Mouse (Mus musculus) embryonic facial prominence, embryonic 14.5 days (tissue): Measurements from ENCODE around the gene Fyn. TPM values are rescaled to one million over a fixed set of nuclear protein-coding genes. Genes with fewer than 3 reads are reported as not detected.

Experiments used
- ATAC-seq: fragments of 200-750 bp; cut with Nextera tagmentation; 2 replicates; pipeline ENCODE4 v1.8.0; 2017; ENCODE audit warnings: low read depth, moderate number of reproducible peaks, moderate TSS enrichment
- DNase-seq: peaks from one replicate; pipeline ENCODE4 v3.0.0-alpha.2; 2015; ENCODE audit warnings: low spot score
- H3K27ac ChIP-seq: fragments of 300-500 bp; sonication (generic); replicated peaks from 2 replicates; pipeline ENCODE4 v1.5.1; 2014; ENCODE audit warnings: low read depth, mild to moderate bottlenecking, low read length, moderate library complexity
- H3K27me3 ChIP-seq: fragments of 300-500 bp; sonication (generic); replicated peaks from 2 replicates; pipeline ENCODE4 v1.6.1; 2014; ENCODE audit warnings: low read length; ENCODE audit not compliant: control insufficient read depth, insufficient read depth
- H3K36me3 ChIP-seq: fragments of 300-500 bp; sonication (generic); 2 replicates; pipeline ENCODE4 v1.6.1; 2014; ENCODE audit warnings: low read length, mixed read lengths; ENCODE audit not compliant: control insufficient read depth, insufficient read depth
- H3K4me1 ChIP-seq: fragments of 300-500 bp; sonication (generic); 2 replicates; pipeline ENCODE4 v1.6.1; 2014; ENCODE audit warnings: antibody characterized with exemption, low read length; ENCODE audit not compliant: control insufficient read depth, insufficient read depth
- H3K4me2 ChIP-seq: fragments of 300-500 bp; sonication (generic); 2 replicates; pipeline ENCODE4 v1.6.1; 2014; ENCODE audit warnings: low read depth, mild to moderate bottlenecking, low read length, moderate library complexity, mixed read lengths
- H3K4me3 ChIP-seq: fragments of 300-500 bp; sonication (generic); 2 replicates; pipeline ENCODE4 v1.5.1; 2014; ENCODE audit warnings: low read depth, mild to moderate bottlenecking, low read length
- H3K9ac ChIP-seq: fragments of 300-500 bp; sonication (generic); 2 replicates; pipeline ENCODE4 v1.6.1; 2014; ENCODE audit warnings: low read depth, mild to moderate bottlenecking, low read length, moderate library complexity, mixed read lengths
- H3K9me3 ChIP-seq: fragments of 300-500 bp; sonication (generic); 2 replicates; pipeline ENCODE4 v1.6.1; 2016; ENCODE audit warnings: low read length; ENCODE audit not compliant: control insufficient read depth
- WGBS: fragments of 180-500 bp; shearing (Covaris S2); extraction: QIAGEN DNeasy Blood & Tissue Kit; methylation state at CpG from one replicate; pipeline ENCODE4 v1.1.7; 2014; 5-methylcytosine and 5-hydroxymethylcytosine counted together
- polyA plus RNA-seq: library from polyadenylated mRNA; unstranded; fragments of >200 nt; fragmentation: Nextera tagmentation; extraction: Ambion mirVana; gene quantifications from 2 replicates; pipeline ENCODE4 v1.2.1, GENCODE M21; 2014

The Fyn gene
- polyA plus RNA-seq, 1 experiment from 2014 or later = 60.8 TPM

- H3K27ac ChIP-seq = no peak overlapping the region
- H3K9me3 ChIP-seq = peaks cover 8% of the 10 kb centered on the region
- H3K4me2 ChIP-seq = no peak overlapping the region
- peaks cover 7% of the 10 kb centered on the region; the same call in 1 of the 2 replicates for H3K36me3 ChIP-seq
- H3K4me3 ChIP-seq = no peak overlapping the region
- H3K4me1 ChIP-seq = peaks cover 13% of the 10 kb centered on the region; the same call in 1 of the 2 replicates
- ATAC-seq (no peak), DNase-seq (no peak)
- no peaks in the 10 kb centered on the region for H3K27me3 ChIP-seq
- WGBS = 69% methylated on average over 13 of the region's 15 CpGs
- H3K9ac ChIP-seq = no peak overlapping the region
Measured at GRCm38 (mm10) chr10:39386203-39386602, 17.5 kb downstream of the Fyn start.

DNA sequence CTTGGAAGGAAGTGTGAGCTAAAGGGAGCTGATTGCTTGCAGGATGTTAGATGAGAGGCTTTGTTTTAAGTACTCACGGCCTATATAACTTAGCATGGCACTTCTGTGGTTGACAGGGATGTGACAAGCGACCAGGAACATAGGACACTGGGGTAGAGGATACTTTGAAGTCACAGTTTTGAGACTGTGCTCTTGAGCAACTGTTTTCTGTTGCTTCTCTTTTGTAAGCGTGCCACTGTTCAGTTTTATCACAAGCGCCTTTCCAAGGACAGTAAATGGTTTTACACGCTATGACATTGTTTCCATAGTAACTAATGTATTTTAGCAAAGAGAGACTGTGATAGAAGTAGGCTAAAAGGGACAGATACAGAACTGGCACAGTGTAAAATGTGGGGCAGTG lies 18.4 kb downstream of the Fyn start:
- no peaks in the 10 kb centered on the region for H3K27me3 ChIP-seq
- peaks cover 13% of the 10 kb centered on the region; the same call in 1 of the 2 replicates for H3K4me1 ChIP-seq
- no peak overlapping the region for H3K4me3 ChIP-seq
- H3K9ac ChIP-seq = no peak overlapping the region
- H3K4me2 ChIP-seq = no peak overlapping the region
- H3K36me3 ChIP-seq = peaks cover 14% of the 10 kb centered on the region
- H3K27ac ChIP-seq = no peak overlapping the region
- no peak for DNase-seq
- H3K9me3 ChIP-seq = peaks cover 13% of the 10 kb centered on the region
- 69% methylated on average over 5 of the region's 5 CpGs for WGBS
- ATAC-seq = no peak

GRCm38 (mm10) chr10:39387556-39387955 lies 18.9 kb downstream of the Fyn start:
- peaks cover 15% of the 10 kb centered on the region for H3K36me3 ChIP-seq
- no peak overlapping the region for H3K4me2 ChIP-seq
- peaks cover 13% of the 10 kb centered on the region; the same call in 1 of the 2 replicates for H3K4me1 ChIP-seq
- H3K27ac ChIP-seq = no peak overlapping the region
- H3K27me3 ChIP-seq = no peaks in the 10 kb centered on the region
- 78% methylated on average over 11 of the region's 11 CpGs for WGBS
- no peak overlapping the region for H3K9ac ChIP-seq
- H3K4me3 ChIP-seq = no peak overlapping the region
- peaks cover 13% of the 10 kb centered on the region for H3K9me3 ChIP-seq
- DNase-seq (no peak), ATAC-seq (no peak)

DNA sequence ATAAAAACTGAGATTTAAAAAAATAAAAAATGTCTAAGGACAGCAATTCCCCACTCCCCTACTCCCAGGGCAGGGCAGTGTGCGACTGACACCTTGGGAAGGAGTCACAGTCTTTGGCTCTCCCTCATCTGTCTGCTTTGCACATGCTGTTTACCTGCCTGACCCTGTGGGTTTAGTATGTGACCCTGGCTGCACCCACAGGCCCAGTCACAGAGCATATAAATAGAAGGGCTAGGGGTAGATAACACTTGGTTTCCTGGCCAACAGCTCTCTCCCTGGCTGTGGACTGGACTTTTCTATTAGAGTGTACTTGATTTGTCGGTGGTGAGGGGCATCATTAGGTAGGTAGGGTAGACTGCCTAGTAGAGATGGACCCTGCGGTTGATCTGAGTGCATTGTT lies 19.5 kb downstream of the Fyn start:
- H3K4me1 ChIP-seq = peaks cover 7% of the 10 kb centered on the region; the same call in 1 of the 2 replicates
- ATAC-seq (no peak), DNase-seq (no peak)
- H3K4me2 ChIP-seq = no peak overlapping the region
- WGBS = 88% methylated on average over 3 of the region's 3 CpGs
- H3K27ac ChIP-seq = no peak overlapping the region
- no peaks in the 10 kb centered on the region for H3K27me3 ChIP-seq
- H3K9ac ChIP-seq = no peak overlapping the region
- H3K9me3 ChIP-seq = peaks cover 13% of the 10 kb centered on the region
- H3K36me3 ChIP-seq = peaks cover 15% of the 10 kb centered on the region
- H3K4me3 ChIP-seq = no peak overlapping the region

GRCm38 (mm10) chr10:39389451-39389891 lies 20.8 kb downstream of the Fyn start:
- Histone ChIP-seq H3K9ac (no peak overlapping the region), H3K27ac (no peak overlapping the region), H3K4me2 (no peak overlapping the region), H3K4me1 (peaks cover 5% of the 10 kb centered on the region; the same call in 1 of the 2 replicates), H3K9me3 (peaks cover 13% of the 10 kb centered on the region), H3K27me3 (no peaks in the 10 kb centered on the region), H3K36me3 (peaks cover 15% of the 10 kb centered on the region), H3K4me3 (no peak overlapping the region)
- ATAC-seq = no peak
- DNase-seq = no peak
- WGBS = 81% methylated on average over 11 of the region's 11 CpGs

- ATAC-seq (no peak), DNase-seq (no peak)
- WGBS = 81% methylated on average over 7 of the region's 7 CpGs
- Histone ChIP-seq H3K9me3 (peaks cover 13% of the 10 kb centered on the region), H3K4me1 (peaks cover 5% of the 10 kb centered on the region; the same call in 1 of the 2 replicates), H3K4me3 (no peak overlapping the region), H3K36me3 (peaks cover 24% of the 10 kb centered on the region), H3K27me3 (no peaks in the 10 kb centered on the region), H3K9ac (no peak overlapping the region), H3K4me2 (no peak overlapping the region), H3K27ac (no peak overlapping the region)
Measured at GRCm38 (mm10) chr10:39390541-39390940, 21.9 kb downstream of the Fyn start.

- WGBS = 77% methylated on average over 6 of the region's 6 CpGs
- Histone ChIP-seq H3K9me3 (peaks cover 13% of the 10 kb centered on the region), H3K9ac (no peak overlapping the region), H3K4me2 (no peak overlapping the region), H3K27me3 (no peaks in the 10 kb centered on the region), H3K4me1 (no peaks in the 10 kb centered on the region; the same call in 1 of the 2 replicates), H3K4me3 (no peak overlapping the region), H3K36me3 (peaks cover 36% of the 10 kb centered on the region), H3K27ac (no peak overlapping the region)
- DNase-seq (no peak), ATAC-seq (no peak)
Measured at GRCm38 (mm10) chr10:39392900-39393483, 24.3 kb downstream of the Fyn start.

DNA sequence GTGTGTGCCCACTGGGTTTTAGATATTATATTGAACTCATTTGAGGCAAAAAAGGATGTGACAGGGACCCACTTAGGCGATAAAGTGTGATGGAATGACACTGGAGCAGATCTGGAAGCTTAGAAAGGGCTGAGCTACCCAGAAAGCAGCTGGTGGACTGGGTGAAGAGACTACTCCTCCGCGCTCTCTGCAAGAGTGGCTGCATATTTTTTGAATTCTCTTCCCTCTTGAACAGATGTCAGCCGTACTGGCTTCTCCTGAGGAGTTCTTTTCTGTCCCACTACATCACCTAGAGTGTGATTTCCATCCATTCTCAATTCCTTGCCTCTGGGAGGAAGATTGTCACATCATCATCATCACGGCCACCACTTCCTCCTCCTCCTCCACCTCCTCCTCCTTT lies 26.9 kb downstream of the Fyn start:
- Histone ChIP-seq H3K27ac (no peak overlapping the region), H3K4me2 (no peak overlapping the region), H3K9ac (no peak overlapping the region), H3K4me3 (no peak overlapping the region), H3K9me3 (peaks cover 11% of the 10 kb centered on the region), H3K27me3 (no peaks in the 10 kb centered on the region), H3K4me1 (no peaks in the 10 kb centered on the region; the same call in 1 of the 2 replicates), H3K36me3 (peaks cover 40% of the 10 kb centered on the region)
- DNase-seq = no peak
- 92% methylated on average over 5 of the region's 5 CpGs for WGBS
- ATAC-seq = no peak

GRCm38 (mm10) chr10:39398924-39399323 lies 30.3 kb downstream of the Fyn start:
- no peak for ATAC-seq

More at GRCm38 (mm10) chr10:39398924-39399323, 30.3 kb downstream of the Fyn start:
- Histone ChIP-seq H3K4me1 (no peaks in the 10 kb centered on the region; the same call in 1 of the 2 replicates), H3K9ac (no peak overlapping the region), H3K4me3 (no peak overlapping the region), H3K27ac (no peak overlapping the region), H3K36me3 (peaks cover 25% of the 10 kb centered on the region; the same call in 1 of the 2 replicates), H3K4me2 (no peak overlapping the region), H3K9me3 (no peaks in the 10 kb centered on the region), H3K27me3 (no peaks in the 10 kb centered on the region)
- DNase-seq = no peak
- WGBS = 79% methylated on average over 7 of the region's 7 CpGs
